Mouse (Mus musculus) ES-Bruce4 (cell line): ENCODE measurements at regions not wholly inside any gene's neighbourhood (a gene's known extent, or its start where the extent isn't known, plus 50 kb on each side); places are given as distances from the start of the nearest gene placed in this dataset.

Experiments used
- CTCF ChIP-seq: IDR thresholded peaks from one replicate; pipeline ENCODE4 v1.8.1; 2011; ENCODE audit warnings: low read depth, low read length
- EP300 ChIP-seq: IDR thresholded peaks from 2 replicates; pipeline ENCODE4 v1.6.1; 2011; ENCODE audit warnings: low read depth, low read length; ENCODE audit not compliant: insufficient read depth
- POLR2A ChIP-seq: IDR thresholded peaks from one replicate; pipeline ENCODE4 v1.8.1; 2011; ENCODE audit warnings: low read length; ENCODE audit not compliant: insufficient read depth

GRCm38 (mm10) chr15:47199451-47199850 lies 6685.3 kb upstream of the Gm7489 start:
- no peak for TF ChIP-seq CTCF
- no peak for TF ChIP-seq POLR2A
- no peak for TF ChIP-seq EP300
